Comparison of ENCODE assay signal across 9 mouse cellular contexts in genomic region chr4:23913396-23913795, GRCm38 (mm10).
DNase-seq lines count a peak whose midpoint lies in the region; ATAC-seq and TF ChIP-seq lines count a peak whose summit lies in the region.
"Had no signal": no experiment of that assay in that cellular context is flagged by ENCODE, and none has a peak within 500 bp of the region (broad histone marks: within the 10 kb centered on the region; RNA-seq: fewer than 3 reads in every experiment).

No protein-coding gene starts in this region.

- H3K9ac ChIP-seq in lung, embryonic 14.5 days: no peak overlapping the region
- no peak overlapping the region for H3K9ac ChIP-seq in forebrain, embryonic 13.5 days
- no peak overlapping the region for H3K9ac ChIP-seq in stomach, postnatal 0 days (ENCODE audit: low read length)

- no peaks in the 10 kb centered on the region for H3K4me1 ChIP-seq in lung, embryonic 14.5 days (ENCODE audit: insufficient read depth)
- H3K4me1 ChIP-seq in forebrain, embryonic 13.5 days: peaks cover 10% of the 10 kb centered on the region; the same call in 1 of the 2 replicates
- H3K4me1 ChIP-seq in stomach, postnatal 0 days (replicated peaks; ENCODE audit: control insufficient read depth, insufficient read depth): no peaks in the 10 kb centered on the region
- no peaks in the 10 kb centered on the region for H3K4me1 ChIP-seq in heart, embryonic 10.5 days

- no peak for TF ChIP-seq EP300 in stomach, postnatal 0 days (optimal IDR thresholded peaks at IDR 0.05)

- H3K4me2 ChIP-seq in lung, embryonic 14.5 days: no peak overlapping the region
- H3K4me2 ChIP-seq in forebrain, embryonic 13.5 days: no peak overlapping the region
- H3K4me2 ChIP-seq in stomach, postnatal 0 days (replicated peaks; ENCODE audit: low read depth): no peak overlapping the region

- H3K9me3 ChIP-seq in lung, embryonic 14.5 days (ENCODE audit: low read depth, low read length): no peaks in the 10 kb centered on the region
- H3K9me3 ChIP-seq in forebrain, embryonic 13.5 days (replicated peaks): no peaks in the 10 kb centered on the region
- no peaks in the 10 kb centered on the region for H3K9me3 ChIP-seq in stomach, postnatal 0 days (ENCODE audit: control insufficient read depth, low read length)
- no peaks in the 10 kb centered on the region for H3K9me3 ChIP-seq in heart, embryonic 10.5 days

- no peak overlapping the region for H3K27ac ChIP-seq in lung, embryonic 14.5 days (ENCODE audit: low read depth)
- no peak overlapping the region for H3K27ac ChIP-seq in forebrain, embryonic 13.5 days
- no peak overlapping the region for H3K27ac ChIP-seq in stomach, postnatal 0 days (replicated peaks)
- H3K27ac ChIP-seq in heart, embryonic 10.5 days: no peak overlapping the region

- 26% methylated on average over 4 of the region's 4 CpGs for WGBS in lung, embryonic 14.5 days
- 8% methylated on average over 4 of the region's 4 CpGs for WGBS in forebrain, embryonic 13.5 days
- WGBS in stomach, postnatal 0 days: 29% methylated on average over 4 of the region's 4 CpGs
- WGBS in heart, embryonic 10.5 days: 28% methylated on average over 4 of the region's 4 CpGs

- no peak for ATAC-seq in lung, embryonic 14.5 days (ENCODE audit: insufficient read depth)
- peak; percentile 98 for ATAC-seq in forebrain, embryonic 13.5 days
- ATAC-seq in stomach, postnatal 0 days (ENCODE audit: low FRiP score, low TSS enrichment): no peak
- ATAC-seq in CD4-positive, CD25-positive, alpha-beta regulatory T cell, adult 4 months: no peak

- DNase-seq in lung, embryonic 14.5 days: peak; percentile 5
- no peak for DNase-seq in lung, postnatal 10 days
- DNase-seq in left cerebral cortex, postnatal 4 days: peak; percentile 36
- DNase-seq in stomach, postnatal 0 days (ENCODE audit: low spot score): no peak
- DNase-seq in heart, embryonic 10.5 days (ENCODE audit: low spot score): no peak
- no peak for DNase-seq in thymus, postnatal 25 days
- DNase-seq: thymus, postnatal 14 days had no signal

- TF ChIP-seq CTCF in lung, embryonic 14.5 days (IDR thresholded peaks at IDR 0.05; ENCODE audit: low read depth): no peak; the same call in 1 of the 2 replicates
- TF ChIP-seq CTCF in stomach, postnatal 0 days (IDR thresholded peaks at IDR 0.05; ENCODE audit: low read depth): peak; percentile 35

- H3K27me3 ChIP-seq in lung, embryonic 14.5 days (ENCODE audit: insufficient read depth, low read length): no peaks in the 10 kb centered on the region
- H3K27me3 ChIP-seq in forebrain, embryonic 13.5 days: no peaks in the 10 kb centered on the region
- H3K27me3 ChIP-seq in stomach, postnatal 0 days (ENCODE audit: control insufficient read depth, insufficient read depth, low read length): no peaks in the 10 kb centered on the region
- H3K27me3 ChIP-seq in heart, embryonic 10.5 days (ENCODE audit: insufficient read depth, poor library complexity, severe bottlenecking): no peaks in the 10 kb centered on the region

- intact Hi-C loops in left cerebral cortex, postnatal 4 days (cut with DNase I): no loop called here

- no peaks in the 10 kb centered on the region for H3K36me3 ChIP-seq in lung, embryonic 14.5 days (ENCODE audit: insufficient read depth)
- H3K36me3 ChIP-seq in forebrain, embryonic 13.5 days (ENCODE audit: poor library complexity, severe bottlenecking): no peaks in the 10 kb centered on the region
- no peaks in the 10 kb centered on the region for H3K36me3 ChIP-seq in stomach, postnatal 0 days (ENCODE audit: control insufficient read depth, insufficient read depth, low read length)
- no peaks in the 10 kb centered on the region for H3K36me3 ChIP-seq in heart, embryonic 10.5 days

- no peak overlapping the region for H3K4me3 ChIP-seq in lung, embryonic 14.5 days (ENCODE audit: low read depth, low read length)
- H3K4me3 ChIP-seq in forebrain, embryonic 13.5 days: no peak overlapping the region
- H3K4me3 ChIP-seq in stomach, postnatal 0 days (ENCODE audit: low read depth, low read length): no peak overlapping the region
- no peak overlapping the region for H3K4me3 ChIP-seq in heart, embryonic 10.5 days

Comparison
In these comparisons a context has a peak if more than half of its experiments do, and no peak if none do; other contexts are left out.
1. DNase-seq: peak in lung, embryonic 14.5 days (single experiment) and left cerebral cortex, postnatal 4 days (single experiment); none in lung, postnatal 10 days (single experiment), stomach, postnatal 0 days (single experiment), heart, embryonic 10.5 days (single experiment) and thymus, postnatal 25 days (single experiment).